Mouse (Mus musculus) cortical plate, adult 2 months (tissue): ENCODE results near the gene Chrm1.
"Not testable (repeated sequence)": the region's sequence is repeated elsewhere in the genome, so short reads cannot be mapped to it uniquely, and the experiment has no call there.

Experiments
- CTCF ChIP-seq: fragments of 200-500 bp; IDR thresholded peaks from 2 replicates; pipeline ENCODE4 v1.5.1; 2011; ENCODE audit warnings: mild to moderate bottlenecking, control low read depth, low read length; ENCODE audit not compliant: insufficient read depth; ENCODE audit errors: extremely low read depth
- POLR2A ChIP-seq: fragments of 200-500 bp; IDR thresholded peaks from 2 replicates; pipeline ENCODE4 v1.6.1; 2011; ENCODE audit warnings: mild to moderate bottlenecking, low read length, control low read depth; ENCODE audit not compliant: insufficient read depth; ENCODE audit errors: extremely low read depth

DNA sequence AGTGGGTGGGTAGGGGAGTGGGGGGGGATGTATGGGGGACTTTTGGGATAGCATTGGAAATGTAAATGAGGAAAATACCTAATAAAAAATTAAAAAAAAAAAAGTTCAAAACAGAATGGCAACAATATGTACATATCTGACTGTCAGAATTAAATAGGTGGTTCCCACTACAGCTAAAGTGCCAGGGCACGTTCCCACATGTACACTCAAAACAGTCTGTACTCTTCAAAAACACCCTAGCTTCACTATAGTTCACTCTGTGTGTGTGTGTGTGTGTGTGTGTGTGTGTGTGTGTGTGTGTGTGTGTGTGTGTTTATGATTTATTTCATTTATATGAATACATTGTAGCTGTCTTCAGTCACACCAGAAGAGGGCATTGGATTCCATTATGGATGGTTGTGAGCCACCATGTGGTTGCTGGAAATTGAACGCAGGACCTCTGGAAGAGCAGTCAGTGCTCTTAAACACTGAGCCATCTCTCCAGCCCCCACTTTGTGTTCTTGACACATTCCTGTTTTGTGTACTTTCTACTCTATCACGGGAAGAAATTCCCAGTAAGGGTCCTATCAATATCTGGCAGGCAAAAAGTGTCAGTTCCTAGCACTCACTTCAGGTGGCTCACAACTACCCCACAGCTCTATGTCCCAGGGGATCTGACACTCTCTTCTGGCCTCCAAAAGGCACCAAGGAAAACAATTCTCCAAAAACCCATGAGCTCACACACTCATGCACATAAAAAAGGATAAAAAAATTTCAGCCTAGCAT, 64.9 kb downstream of the Chrm1 start:
- not testable (repeated sequence) for TF ChIP-seq POLR2A, CTCF
